Mouse (Mus musculus) heart, postnatal 25 days (tissue): ENCODE measurements around the gene Fmnl3. TPM values are rescaled to one million over a fixed set of nuclear protein-coding genes. Genes with fewer than 3 reads are reported as not detected.

Experiments
- DNase-seq: peaks from one replicate; pipeline ENCODE4 v3.0.0; 2022; ENCODE audit warnings: low spot score
- intact Hi-C: fragments of 180-260 bp; cut with DNase I; formaldehyde crosslinking; loops from one replicate; pipeline ENCODE4 v1.15.1; 2025
- total RNA-seq, 2 experiments: library from RNA; stranded (reverse); gene quantifications; 2 replicates each; pipeline ENCODE4 v1.2.3; 2021

The Fmnl3 gene
- total RNA-seq, 2 experiments from 2014 or later: 20.1 to 21.1 TPM

DNA sequence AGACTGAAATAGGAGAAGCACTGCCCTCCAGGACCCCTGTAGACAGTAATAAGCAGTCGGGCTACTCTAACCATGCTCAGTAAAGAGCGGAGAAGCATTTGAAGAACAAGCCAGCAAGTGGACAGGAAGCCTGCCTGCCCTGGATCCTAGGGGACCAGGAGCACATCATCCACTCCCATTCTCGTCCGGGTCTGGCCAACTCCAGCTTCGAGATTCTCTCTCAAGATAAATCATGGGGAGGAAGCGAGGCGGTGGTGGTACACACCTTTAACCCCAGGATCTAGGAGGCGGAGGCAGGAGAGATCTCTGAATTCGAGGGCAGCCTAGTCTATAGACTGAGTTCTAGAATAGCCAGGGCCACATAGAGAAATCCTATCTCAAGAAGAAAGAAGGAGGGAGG, 46.1 kb downstream of the Fmnl3 start:
- intact Hi-C loops: no loop called here
- DNase-seq: no peak

DNA sequence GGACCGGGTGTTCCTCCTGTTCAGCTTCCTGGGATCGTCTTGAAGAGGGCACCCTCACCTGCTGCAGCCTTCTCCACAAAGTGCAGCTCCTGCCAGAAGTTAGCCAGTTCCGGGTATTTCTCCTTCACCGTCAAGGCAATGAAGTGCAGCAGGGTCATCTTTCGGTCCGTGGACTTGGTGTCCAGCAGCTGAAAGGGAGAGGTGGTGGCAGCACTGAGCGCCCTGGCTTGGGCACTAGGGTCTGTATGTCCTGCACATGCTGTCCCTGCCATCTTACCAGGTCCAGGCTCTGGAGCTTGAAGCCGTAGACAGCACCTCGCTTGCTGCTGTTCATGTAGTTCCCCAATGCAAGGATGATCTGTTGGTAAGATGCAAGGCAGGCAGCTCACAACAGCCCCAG, 49.3 kb downstream of the Fmnl3 start:
- no peak for DNase-seq
- intact Hi-C loops: no loop called here

DNA sequence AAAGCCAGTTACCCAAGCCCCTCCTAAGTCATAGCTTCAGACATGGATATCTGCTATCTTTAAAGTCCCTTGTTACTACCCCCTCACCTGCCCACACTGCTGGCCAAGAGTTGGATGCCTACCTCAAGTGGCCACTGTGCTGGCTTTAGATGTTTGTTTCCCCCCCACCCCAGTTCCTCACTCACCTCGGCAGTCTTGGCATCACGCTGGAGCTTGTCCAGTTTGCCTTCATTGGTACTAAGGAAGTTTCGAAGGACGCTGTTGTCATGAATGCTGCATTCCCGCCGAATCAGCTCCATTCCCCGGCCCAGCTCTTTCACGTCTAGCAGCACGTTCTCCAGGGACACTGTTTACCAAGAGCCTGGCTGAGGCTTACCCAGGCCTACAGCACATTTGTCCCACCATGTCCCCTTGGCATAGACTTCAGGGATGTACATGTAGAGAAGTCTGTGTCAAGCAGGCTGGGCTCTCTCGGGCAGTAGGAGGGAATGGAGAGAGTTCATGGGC, 50.1 kb downstream of the Fmnl3 start:
- intact Hi-C loops: no loop called here

DNA sequence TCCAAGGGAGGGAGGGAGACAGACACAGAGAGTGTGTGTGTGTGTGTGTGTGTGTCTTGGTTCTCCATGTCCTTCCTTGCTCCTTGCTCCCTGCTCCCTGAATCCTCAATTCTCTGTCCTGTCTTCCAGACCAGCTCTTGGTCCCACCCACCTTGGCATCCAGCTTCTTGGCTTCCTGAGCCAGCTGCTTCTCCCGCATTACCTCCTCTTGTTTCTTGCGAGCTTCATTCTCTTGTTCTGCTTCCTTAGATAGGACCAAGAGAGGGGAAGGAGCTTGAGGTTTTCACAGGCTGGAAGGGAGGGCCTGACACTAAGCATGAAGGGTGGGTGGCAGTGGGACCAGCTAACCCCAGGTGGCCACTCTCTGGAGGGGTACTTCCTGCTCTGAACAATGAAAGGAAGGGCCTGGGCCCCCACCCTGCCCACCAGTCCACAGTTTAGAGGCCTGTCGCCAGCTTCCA, 50.8 kb downstream of the Fmnl3 start:
- no peak for DNase-seq
- intact Hi-C loops: loop anchor here (2.0 to 5.0 kb wide), 2 partner anchors 13 to 153 kb away; partner anchors contain the start of gene Bcdin3d

More for the DNA sequence above, 50.1 kb downstream of the Fmnl3 start:
- no peak for DNase-seq

DNA sequence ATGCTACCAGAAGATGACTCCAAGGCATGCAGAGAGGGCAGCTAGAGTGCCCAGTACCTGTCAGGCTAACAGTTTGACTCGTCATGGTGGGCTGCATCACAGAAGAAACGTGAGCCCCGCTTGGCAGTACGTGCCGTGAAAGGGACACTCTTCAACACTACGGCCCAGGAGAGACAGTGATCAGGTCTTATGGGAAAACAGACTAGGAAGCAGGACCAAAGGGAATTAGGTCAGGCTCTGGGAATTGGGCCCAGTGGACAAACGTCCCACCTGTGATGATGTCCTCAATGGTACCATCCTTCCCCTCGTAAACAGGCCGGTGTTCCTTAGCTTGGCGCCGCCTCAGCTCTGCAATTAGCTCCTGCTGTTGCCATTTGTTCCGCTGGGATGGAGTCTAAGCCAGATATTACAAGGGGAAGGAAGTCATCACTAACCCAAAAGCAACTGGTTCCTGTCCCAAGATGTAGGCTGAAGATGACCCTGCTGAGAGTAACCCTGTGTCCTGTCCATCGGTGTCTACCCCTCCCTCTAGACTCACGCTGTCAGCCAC, 51.3 kb downstream of the Fmnl3 start:
- no peak for DNase-seq
- intact Hi-C loops: loop anchor here (2.0 to 5.0 kb wide), 2 partner anchors 14 to 153 kb away; partner anchors contain the start of gene Bcdin3d

DNA sequence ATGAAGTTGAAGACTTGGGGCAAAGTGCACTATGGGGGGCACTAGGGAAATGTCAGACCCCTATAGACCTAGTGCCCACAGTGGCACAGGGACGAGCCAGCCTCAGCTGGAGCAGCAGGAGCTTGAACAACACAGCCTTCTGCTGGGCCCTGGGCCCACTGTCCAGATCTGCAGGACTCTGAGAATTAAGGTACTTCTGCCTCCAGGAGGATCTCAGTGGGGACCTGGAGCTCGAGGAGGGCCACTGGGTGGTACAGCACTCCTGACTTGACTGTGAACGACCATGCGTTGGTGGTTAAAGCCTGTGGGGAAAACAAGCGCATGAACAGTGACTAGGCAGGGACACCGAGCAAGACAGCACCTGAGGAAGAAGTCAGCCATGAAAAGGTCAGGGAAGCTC, 52.2 kb downstream of the Fmnl3 start:
- intact Hi-C loops: loop anchor here (2.0 to 5.0 kb wide), 2 partner anchors 15 to 154 kb away; partner anchors contain the start of gene Bcdin3d

DNA sequence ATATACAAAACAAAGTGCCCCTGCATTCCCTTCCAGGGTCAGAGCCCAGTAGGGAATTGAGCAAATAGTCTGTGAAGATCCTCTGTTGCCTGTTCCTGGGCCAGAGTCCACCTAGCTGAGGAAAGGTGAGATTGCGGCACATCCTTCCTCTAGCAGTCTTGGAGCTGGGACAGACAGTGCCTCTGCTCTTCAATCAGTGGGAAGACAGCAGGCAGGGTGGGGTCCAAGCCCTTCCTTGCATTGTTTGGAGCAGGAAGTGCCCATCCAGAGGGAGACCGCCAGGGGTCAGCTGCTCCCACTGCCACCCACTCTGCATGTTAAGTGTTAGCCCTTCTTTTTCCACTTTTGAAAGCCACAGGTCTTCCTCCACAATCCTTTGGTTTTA, 53.0 kb downstream of the Fmnl3 start:
- intact Hi-C loops: loop anchor here (1.0 to 5.0 kb wide), 3 partner anchors 26 to 155 kb away; partner anchors contain the start of genes Bcdin3d and Fmnl3
- DNase-seq: peak; percentile 68

More for the DNA sequence above, 52.2 kb downstream of the Fmnl3 start:
- DNase-seq: no peak

DNA sequence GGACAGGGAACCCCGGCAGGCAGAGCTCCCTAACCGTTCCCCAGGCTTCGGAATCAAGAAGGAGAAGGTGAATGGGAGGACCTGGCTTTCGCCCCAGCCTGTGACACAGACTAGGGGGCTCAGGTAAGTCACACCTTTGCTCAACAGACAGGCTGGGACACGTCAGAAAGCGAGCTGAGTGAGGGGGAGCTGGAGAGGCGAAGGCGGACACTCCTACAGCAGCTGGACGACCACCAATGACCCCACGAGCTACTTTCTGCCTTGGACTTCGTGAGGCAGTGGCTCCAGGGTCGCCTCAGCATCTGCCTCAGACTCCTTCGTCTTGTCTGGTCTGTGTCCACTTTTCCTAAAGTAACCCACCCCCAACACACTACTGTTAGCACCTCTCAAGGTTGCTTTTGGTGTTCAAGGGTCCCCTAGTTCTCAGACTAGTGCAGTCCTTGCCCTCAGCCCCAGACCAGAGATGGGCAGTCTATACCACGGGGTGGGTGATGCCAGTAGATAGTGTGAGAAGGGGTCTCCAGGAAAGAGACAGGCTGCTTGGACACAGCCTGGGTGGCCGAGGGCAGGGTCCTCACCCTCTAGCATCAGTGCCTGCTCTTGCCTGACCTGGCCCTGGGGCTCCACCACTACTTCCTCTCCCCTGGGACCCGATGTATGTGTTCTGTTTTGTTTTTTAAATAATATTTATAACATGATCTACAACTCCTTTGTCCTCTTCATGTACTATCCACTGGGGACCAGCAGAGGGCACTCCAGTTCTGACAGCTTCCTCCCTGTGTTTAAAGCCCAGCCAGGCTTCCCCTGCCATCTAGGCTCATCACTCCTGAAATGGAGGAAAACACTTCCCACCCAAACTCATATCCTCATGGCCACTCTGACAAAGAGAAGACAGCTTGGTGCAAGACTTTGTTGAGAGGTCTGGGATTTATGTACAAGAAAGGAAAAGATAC, 53.7 kb downstream of the Fmnl3 start:
- DNase-seq: peak; percentile 57
- intact Hi-C loops: loop anchor here (1.0 to 5.0 kb wide), 3 partner anchors 27 to 156 kb away; partner anchors contain the start of genes Bcdin3d and Fmnl3

DNA sequence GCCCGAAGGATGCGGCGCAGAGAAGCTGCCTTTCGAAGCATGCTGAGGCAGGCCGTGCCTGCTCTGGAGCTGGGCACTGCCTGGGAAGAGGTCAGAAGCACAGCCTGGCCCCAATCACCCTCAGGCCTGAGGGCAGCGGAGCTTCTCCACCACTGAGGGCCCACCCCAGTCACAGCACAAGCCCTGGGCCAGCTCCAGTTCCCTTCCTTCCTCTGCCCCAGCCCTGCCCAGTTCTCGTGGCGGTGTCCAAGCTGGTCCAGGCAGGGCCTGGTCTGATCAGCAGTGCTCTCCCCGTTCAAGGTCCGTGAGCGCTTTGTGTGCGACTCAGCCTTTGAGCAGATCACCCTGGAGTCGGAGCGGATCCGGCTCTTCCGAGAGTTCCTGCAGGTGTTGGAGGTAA, 55.4 kb downstream of the Fmnl3 start:
- intact Hi-C loops: loop anchor here (5.0 kb wide), 1 partner anchor 157 kb away; the partner anchor contains the start of gene Bcdin3d
- DNase-seq: no peak

DNA sequence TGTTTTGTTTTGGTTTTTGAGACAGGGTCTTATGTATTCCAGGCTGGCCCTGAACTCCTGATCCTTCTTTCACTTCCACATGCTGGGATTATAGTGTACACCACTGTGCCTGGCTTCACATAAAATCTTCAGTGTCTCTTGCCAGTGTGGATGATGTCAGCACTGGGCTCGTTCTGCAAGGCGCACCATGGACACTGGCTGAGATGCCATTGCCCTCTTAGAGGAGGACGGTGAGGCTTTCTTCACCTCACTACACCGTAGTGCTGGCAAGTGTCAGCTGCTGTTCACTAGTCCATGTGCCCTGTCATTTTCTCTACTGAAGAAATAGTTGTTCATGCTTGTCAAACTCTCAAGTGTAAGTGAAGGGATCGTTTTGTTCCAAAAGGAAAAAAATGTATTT, 59.7 kb downstream of the Fmnl3 start:
- DNase-seq: no peak
- intact Hi-C loops: no loop called here

DNA sequence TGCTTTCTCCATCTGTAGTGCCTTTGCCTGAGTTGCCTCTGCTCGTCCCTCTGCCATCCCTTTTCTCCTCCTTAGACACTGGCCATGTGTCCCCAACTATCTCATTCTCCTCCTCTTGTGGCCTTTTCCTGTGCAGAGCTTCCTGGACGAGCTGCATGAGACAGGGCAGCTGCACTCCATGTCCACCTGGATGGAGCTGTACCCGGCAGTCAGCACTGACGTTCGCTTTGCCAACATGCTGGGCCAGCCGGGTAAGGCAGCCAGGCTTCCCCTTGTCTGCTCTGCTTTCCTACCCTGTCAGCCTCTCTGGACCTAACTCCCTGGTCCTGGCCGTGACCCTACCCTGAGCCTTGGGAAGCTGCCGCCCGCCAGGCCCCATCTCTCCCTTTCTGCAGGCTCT, 60.7 kb downstream of the Fmnl3 start:
- intact Hi-C loops: no loop called here
- DNase-seq: no peak

DNA sequence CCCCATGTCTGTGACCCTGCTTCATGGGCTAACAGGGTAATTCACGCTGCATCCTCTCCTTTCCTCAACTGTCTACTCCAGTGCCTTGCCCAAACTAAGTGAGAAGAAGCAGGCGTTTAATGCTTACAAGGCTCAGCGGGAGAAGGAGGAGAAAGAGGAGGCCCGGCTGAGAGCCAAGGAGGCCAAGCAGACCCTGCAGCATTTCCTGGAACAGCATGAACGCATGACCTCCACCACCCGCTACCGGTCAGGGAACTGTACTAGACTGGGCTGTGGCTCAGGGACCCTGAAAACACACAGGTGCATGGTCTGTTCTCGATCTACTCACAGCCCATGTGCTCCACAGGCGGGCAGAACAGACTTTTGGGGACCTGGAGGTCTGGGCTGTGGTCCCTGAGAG, 62.8 kb downstream of the Fmnl3 start:
- intact Hi-C loops: no loop called here
- no peak for DNase-seq

DNA sequence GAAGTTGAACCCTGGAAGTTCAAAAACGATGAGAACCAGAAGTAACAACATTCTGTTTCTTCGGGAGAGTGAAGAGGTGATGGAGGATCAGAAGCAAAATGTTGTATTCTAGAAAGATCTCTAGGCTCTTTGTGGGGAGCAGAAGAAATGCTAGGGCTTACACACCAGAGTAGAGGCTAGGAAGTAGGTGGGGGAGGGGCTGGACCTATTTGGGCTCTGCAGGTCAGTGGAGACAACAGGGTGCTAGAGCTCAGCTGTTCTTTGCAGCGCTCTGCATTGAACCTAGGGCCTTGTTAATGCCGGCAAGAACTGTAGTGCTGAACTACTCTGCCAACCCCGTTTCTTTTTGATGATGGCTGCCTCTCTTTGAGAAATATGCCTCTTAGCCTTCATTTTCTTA, 74.1 kb downstream of the Fmnl3 start:
- intact Hi-C loops: no loop called here

DNA sequence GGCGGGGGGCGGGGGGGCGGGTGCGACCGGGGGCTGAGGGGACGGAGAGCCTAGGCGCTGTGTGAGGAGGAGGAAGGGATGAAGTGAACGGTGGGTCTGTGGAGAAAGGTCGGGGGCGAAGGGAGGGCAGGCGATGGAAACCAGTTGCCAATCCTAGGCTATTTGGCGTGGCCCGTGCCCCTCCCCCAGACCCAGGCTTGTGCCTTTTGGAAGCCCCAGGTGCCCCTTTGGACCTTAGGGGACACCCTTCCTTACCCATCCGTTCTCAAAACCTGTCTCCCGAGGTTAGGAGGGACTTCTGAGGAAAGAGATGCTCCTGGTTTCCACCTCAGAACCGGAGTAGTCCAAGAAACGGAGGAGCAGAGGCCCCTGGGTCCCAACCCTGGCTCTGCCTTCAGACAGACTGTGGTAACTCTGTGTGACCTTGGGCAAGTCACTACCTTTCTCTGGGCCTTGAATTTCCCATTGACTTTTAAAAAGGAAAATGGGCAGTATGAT, 74.7 kb downstream of the Fmnl3 start, which contains the start of gene Fam186b:
Fam186b (minus strand) TSS at position 405 of the 498 bp plus-strand sequence.
- DNase-seq: no peak
- intact Hi-C loops: no loop called here

More for the DNA sequence above, 74.1 kb downstream of the Fmnl3 start:
- no peak for DNase-seq

DNA sequence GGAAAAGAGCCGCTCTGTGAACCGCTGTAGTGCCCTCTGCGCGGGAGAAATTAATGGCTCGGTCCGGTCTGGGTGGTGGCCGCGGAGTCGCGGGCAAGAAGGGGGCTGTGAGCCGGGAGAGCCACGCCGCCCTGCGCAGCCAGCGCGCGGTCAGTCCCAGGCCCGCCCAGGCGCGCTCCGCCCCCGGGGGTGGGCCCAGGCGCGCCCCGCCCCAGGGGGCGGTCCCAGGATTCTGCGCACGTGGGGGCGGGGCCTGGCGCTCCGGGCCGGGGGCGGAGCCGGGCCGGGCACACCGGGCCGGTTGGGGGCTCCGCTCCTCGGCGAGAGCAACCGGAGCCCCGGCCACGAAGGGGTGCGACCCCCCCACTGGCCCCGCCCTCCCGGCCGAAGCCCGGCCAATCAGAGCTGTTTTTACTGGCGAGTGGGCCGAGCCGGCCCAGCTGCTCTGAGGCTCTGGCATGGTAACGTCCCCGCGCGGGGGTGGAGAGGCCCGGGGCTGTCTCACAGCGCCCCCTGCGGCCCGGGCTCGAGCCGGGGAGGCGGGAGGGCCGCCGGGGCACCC, 75.4 kb downstream of the Fmnl3 start, which contains the start of gene Prpf40b:
Prpf40b (plus strand) TSS at position 275 of the 562 bp plus-strand sequence.
- intact Hi-C loops: no loop called here
- peak; percentile 92 for DNase-seq

DNA sequence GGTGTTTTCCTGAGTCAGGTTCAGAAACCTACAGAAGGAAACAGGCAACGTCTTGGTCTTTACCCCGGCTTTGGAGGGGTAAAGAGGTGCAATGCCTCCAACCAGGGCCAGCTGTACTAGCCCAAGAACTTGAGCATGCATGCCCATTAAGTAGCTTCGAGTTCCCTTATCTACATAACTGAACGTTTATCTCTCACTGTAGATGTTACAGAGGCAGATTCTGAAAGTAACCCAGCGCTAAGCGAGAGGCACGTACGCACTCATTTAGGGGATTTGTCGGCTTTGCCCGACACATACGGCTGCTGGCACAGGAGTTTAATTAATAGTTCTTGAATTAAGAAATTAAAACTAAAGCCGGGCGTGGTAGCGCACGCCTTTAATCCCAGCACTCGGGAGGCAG, 76.0 kb downstream of the Fmnl3 start:
- intact Hi-C loops: no loop called here

DNA sequence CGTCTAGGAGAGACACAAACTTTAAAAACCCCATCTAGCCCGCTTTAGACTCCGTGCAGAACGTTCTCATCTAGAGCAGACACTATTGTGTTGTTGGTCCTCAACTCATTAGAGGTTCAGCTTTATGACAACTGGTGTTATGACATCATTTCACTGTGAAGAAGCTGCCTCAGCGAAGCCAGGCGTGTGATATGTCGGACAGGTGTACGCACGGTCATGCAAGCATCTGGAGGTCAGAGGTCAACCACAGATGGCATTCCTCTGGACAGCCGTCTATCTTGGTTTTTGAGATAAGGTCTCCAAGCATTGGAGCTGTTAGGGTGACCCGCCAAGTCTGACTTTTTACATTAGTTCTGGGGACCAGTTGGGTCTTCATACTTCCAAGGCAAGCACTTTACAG, 79.7 kb downstream of the Fmnl3 start:
- no peak for DNase-seq
- intact Hi-C loops: no loop called here

More for the DNA sequence above, 76.0 kb downstream of the Fmnl3 start:
- no peak for DNase-seq

DNA sequence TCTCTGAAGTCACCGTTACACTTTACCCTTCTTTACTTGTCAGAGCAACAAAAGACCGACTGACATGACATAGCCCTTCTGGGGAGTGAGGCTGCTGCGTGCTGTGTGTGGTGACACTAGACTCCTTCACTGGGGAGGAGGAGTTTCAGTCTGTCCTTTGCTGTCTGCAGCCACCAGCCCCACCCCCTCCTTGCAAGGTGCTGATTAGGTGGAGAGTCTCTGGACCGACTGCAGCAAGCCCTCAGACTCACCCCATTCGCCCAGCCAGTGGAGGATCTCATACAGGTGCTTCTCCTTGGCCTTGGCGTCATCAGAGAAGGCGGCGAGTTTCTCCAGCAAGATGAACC, 85.1 kb downstream of the Fmnl3 start:
- intact Hi-C loops: no loop called here
- no peak for DNase-seq

DNA sequence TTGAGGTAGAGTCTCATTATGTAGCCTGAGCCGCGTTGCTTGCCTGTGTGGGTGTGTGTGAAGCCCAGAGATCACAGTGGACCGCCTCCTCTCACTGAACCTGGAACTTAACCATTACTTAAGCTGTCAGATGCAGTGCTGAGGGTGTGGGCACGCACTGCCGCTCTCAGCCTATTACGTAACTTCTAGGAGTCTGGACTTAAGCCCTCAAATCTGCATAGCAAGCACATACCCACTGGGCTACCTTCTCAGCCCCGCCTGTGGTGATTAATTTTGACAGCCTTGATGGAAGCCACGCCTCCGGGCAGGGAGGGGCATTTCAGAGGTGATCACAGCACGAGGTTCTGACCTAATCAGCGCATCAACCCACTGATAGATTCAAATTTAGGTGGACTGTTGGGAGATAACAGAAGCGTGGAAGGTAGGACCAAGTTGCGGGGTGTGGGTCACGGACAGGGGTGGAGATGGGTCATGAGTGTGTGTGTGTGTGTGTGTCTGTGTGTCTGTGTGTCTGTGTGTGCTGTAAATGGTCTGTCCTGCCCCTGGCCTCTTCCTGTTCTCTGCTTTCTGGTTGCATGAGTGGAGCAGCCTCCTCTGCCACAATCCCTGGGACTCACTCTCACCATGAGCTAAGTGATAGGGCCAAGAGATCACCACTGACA, 85.6 kb downstream of the Fmnl3 start:
- no peak for DNase-seq
- intact Hi-C loops: no loop called here
